Mouse (Mus musculus) lung, postnatal 4 days (tissue): ENCODE results near the gene Nptxr.

ENCODE experiments used
- DNase-seq, 2 experiments: peaks; one replicate each; pipeline ENCODE4 v3.0.0; 2021

The Nptxr gene

DNA sequence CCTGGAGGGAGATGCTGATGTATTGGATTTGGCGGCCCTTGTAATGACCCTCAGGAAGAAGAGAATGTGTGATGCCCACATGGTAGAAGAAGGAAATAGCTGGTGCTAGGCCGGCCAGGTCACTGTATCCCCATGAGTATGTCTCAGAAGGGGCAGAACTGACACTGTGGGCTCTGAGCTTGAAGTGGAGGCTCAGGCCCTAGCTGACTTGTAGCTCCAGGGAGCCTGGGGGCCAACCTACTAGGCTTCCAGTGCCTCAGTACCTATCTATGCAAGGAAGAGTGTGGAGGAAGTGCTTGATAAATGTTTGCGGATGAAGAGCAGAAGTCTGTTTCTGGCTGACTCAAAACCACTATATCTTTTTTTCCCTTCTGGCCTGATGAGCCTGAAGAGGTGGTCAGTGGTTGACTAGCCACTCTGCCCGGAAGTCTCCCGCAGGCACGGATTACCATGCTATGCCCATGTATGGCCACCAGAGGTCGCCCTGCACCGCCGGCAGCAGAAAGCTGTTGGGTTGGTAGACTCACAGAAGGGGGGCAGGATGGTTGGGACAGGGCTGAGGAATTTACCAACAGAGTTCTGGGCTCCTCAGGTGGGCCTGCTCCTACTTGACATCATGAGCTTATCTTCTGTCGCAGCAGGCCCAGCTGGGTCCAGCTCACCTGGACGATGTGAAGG, 51.7 kb downstream of the Nptxr start:
- peak; percentile 83 to 88 for DNase-seq

GRCm38 (mm10) chr15:79751772-79752171, 52.8 kb downstream of the Nptxr start:
- DNase-seq, result no peak

- peak; percentile 58 to 85 for DNase-seq
Measured at GRCm38 (mm10) chr15:79750266-79750665, 54.3 kb downstream of the Nptxr start.

- no peak for DNase-seq
Measured at GRCm38 (mm10) chr15:79749162-79749561, 55.4 kb downstream of the Nptxr start.

DNA sequence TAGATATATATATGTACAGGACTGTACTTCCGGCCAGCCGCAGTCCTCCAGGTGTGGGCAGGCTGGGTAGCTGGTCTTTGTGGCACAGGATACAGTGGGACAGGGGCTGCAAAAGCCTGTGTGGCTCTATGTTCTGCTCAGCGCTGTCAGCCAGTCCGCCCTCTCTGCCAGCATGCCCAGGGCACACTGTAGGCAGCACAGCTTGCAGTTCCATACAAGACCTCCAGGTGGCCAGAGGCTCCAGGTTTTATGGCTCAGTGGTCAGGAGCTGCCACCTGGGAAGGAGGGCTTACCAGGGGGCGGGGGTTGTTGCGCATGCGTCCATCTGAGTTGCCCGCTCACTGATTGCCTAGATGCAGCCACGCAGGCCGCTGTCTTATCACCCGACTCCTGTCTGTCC, 56.6 kb downstream of the Nptxr start:
- DNase-seq, result peak in 1 of 2 experiments; percentile 53

- no peak for DNase-seq
Measured at GRCm38 (mm10) chr15:79745883-79746282, 58.7 kb downstream of the Nptxr start.

DNA sequence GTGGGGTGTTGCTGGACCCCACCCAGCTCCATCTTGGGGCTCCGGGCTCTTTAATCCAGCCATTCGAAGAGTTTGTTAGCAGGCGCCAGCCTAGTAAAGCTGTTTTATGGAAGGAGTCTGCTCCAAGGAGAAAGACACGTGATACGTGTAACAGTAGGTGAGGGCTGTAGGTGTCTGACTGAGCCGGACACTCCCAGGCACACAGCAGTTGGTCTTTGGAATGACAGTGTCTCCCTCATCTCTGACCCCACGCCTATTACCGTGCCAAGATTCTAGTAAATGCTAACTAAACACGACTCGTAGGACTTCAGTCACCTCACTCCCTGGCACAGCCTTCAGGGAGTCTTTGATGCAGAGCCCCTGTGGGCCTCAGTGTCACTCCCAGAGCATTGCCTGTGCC, 59.3 kb downstream of the Nptxr start:
- no peak for DNase-seq

DNA sequence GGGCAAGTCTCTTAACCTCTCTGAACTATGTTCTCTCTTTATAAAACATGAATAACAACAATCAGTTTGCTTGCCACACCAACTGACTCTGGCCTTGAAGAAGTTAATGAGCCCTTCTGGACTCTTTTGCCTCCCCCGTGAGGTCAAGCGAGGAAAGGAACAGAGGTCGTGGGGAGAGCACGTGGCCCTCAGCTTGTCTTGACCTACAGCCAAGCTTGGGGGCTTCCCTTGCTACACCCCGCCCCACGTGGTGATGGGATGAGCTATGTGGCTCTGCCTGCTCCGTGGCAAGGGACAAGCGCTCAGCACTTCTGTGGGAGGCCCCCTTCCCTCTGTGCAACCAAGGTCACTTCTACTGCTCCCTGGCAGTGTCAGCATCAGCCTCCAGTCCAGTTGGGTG, 59.8 kb downstream of the Nptxr start:
- no peak for DNase-seq

DNA sequence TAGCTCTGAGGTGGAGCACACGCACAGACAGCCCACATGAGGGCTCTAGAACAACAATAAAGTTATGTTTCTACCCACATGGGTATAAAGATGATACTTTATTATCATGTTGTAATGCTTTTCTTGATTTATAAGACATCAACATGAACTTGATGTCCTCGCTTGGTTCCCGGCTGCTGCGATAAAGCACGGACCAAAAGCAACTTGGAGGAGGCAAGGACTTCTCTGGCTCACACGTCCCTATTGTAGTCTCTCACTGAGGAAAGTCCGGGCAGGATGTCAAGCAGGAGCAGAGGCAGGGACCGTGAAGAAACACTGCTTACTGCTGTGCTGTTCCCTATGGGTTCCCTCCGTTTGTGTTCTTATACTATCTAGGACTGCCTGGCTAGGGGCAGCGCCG, 60.6 kb downstream of the Nptxr start:
- DNase-seq, result no peak

- DNase-seq, result no peak
Measured at GRCm38 (mm10) chr15:79742706-79743023, 61.9 kb downstream of the Nptxr start.

GRCm38 (mm10) chr15:79741921-79742705, 62.5 kb downstream of the Nptxr start, which contains the start of gene Sun2:
TSS of gene Sun2 (minus strand) at chr15:79742536.
- DNase-seq, result peak; percentile 94 to 95

- peak; percentile 53 to 60 for DNase-seq
Measured at GRCm38 (mm10) chr15:79741173-79741858, 63.2 kb downstream of the Nptxr start.

DNA sequence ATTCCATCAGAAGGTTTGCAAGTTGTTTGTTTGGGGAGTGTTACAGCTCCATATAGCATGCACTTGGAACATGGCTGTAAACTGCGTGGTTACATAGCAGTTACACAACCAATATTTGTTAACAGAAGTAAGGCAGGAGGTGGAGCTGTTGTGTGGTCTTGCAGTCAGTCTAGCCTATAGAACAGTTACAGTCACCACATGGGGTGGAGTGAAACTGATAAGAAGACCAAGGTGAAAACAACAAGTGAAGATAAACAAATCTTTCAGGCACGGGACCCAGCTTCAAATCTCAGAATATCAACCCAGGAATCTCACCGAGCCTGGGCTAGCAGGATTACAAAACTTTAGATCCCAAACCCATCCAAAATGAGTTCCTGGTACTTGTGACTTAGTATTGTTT, 63.8 kb downstream of the Nptxr start:
- DNase-seq, result no peak
